ENCODE assay signal across 9 mouse cellular contexts in genomic region chr16:22022122-22022521, GRCm38 (mm10). TPM values are rescaled to one million over a fixed set of nuclear protein-coding genes. Genes with fewer than 3 reads are reported as not detected.
DNase-seq lines count a peak whose midpoint lies in the region; ATAC-seq and TF ChIP-seq lines count a peak whose summit lies in the region.
"Had no signal": no experiment of that assay in that cellular context is flagged by ENCODE, and none has a peak within 500 bp of the region (broad histone marks: within the 10 kb centered on the region; RNA-seq: fewer than 3 reads in every experiment).

No protein-coding gene starts in this region.

- H3K36me3 ChIP-seq in hindbrain, postnatal 0 days (ENCODE audit: insufficient read depth, low read length): peaks cover 42% of the 10 kb centered on the region
- peaks cover 89% of the 10 kb centered on the region for H3K36me3 ChIP-seq in hindbrain, embryonic 13.5 days
- H3K36me3 ChIP-seq in thymus, adult 2 months (ENCODE audit: control insufficient read depth, insufficient read depth, low read length): peaks cover 52% of the 10 kb centered on the region

- no peak overlapping the region for H3K9ac ChIP-seq in hindbrain, postnatal 0 days (replicated peaks; ENCODE audit: low read length)
- no peak overlapping the region for H3K9ac ChIP-seq in hindbrain, embryonic 13.5 days
- H3K9ac ChIP-seq: limb, embryonic 12.5 days had no signal

- no peak overlapping the region for H3K4me2 ChIP-seq in hindbrain, postnatal 0 days (ENCODE audit: low read depth, low read length)
- H3K4me2 ChIP-seq in hindbrain, embryonic 13.5 days: no peak overlapping the region
- H3K4me2 ChIP-seq: limb, embryonic 12.5 days had no signal

- no peak for TF ChIP-seq POLR2A in thymus, adult 2 months (IDR thresholded peaks at IDR 0.05; ENCODE audit: control insufficient read depth, extremely low read depth, insufficient read depth, low read length, poor library complexity)

- 97% methylated on average over 2 of the region's 2 CpGs for WGBS in hindbrain, postnatal 0 days
- 96% methylated on average over 2 of the region's 2 CpGs for WGBS in hindbrain, embryonic 13.5 days
- WGBS in thymus, adult 2 months: 95% methylated on average over 2 of the region's 2 CpGs

- no peaks in the 10 kb centered on the region for H3K4me1 ChIP-seq in hindbrain, postnatal 0 days (ENCODE audit: insufficient read depth, low read length)
- H3K4me1 ChIP-seq in hindbrain, embryonic 13.5 days (replicated peaks): no peaks in the 10 kb centered on the region
- no peaks in the 10 kb centered on the region for H3K4me1 ChIP-seq in thymus, adult 2 months (replicated peaks; ENCODE audit: control insufficient read depth, insufficient read depth, low read length)
- H3K4me1 ChIP-seq: limb, embryonic 12.5 days had no signal

- no peaks in the 10 kb centered on the region for H3K27me3 ChIP-seq in hindbrain, postnatal 0 days (ENCODE audit: insufficient read depth, low read length)
- no peaks in the 10 kb centered on the region for H3K27me3 ChIP-seq in hindbrain, embryonic 13.5 days
- no peaks in the 10 kb centered on the region for H3K27me3 ChIP-seq in thymus, adult 2 months (ENCODE audit: control insufficient read depth, insufficient read depth, low read length)
- H3K27me3 ChIP-seq: limb, embryonic 12.5 days had no signal

- no peak overlapping the region for H3K4me3 ChIP-seq in hindbrain, postnatal 0 days (ENCODE audit: low read length)
- H3K4me3 ChIP-seq in hindbrain, embryonic 13.5 days: no peak overlapping the region
- no peak overlapping the region for H3K4me3 ChIP-seq in thymus, adult 2 months (ENCODE audit: control insufficient read depth, insufficient read depth, low read length)
- H3K4me3 ChIP-seq: limb, embryonic 12.5 days; myocyte had no signal

- ATAC-seq in hindbrain, postnatal 0 days: no peak
- no peak for ATAC-seq in hindbrain, embryonic 13.5 days (ENCODE audit: low FRiP score)
- ATAC-seq in granulocyte monocyte progenitor cell, adult 5-6 weeks (replicated peaks; ENCODE audit: poor library complexity, severe bottlenecking): no peak

- H3K9me3 ChIP-seq in hindbrain, postnatal 0 days (ENCODE audit: low read length): no peaks in the 10 kb centered on the region
- H3K9me3 ChIP-seq in hindbrain, embryonic 13.5 days: peaks cover 5% of the 10 kb centered on the region

- peak; percentile 55 for TF ChIP-seq CTCF in hindbrain, postnatal 0 days (IDR thresholded peaks at IDR 0.05; ENCODE audit: low read depth)
- TF ChIP-seq CTCF in thymus, adult 2 months (IDR thresholded peaks at IDR 0.05; ENCODE audit: borderline replicate concordance, control insufficient read depth, extremely low read depth, insufficient read depth, low read length, poor library complexity): no peak

- no peak overlapping the region for H3K27ac ChIP-seq in hindbrain, postnatal 0 days
- H3K27ac ChIP-seq in hindbrain, embryonic 13.5 days: no peak overlapping the region
- no peak overlapping the region for H3K27ac ChIP-seq in thymus, adult 2 months (ENCODE audit: control insufficient read depth, insufficient read depth, low read length)
- H3K27ac ChIP-seq: limb, embryonic 12.5 days had no signal

- peak; percentile 10 for DNase-seq in hindbrain, postnatal 0 days (ENCODE audit: low spot score)
- peak; percentile 38 for DNase-seq in thymus, adult 2 months
- DNase-seq in thymus, adult 18-20 months: no peak
- DNase-seq in induced T-regulatory cell, adult 2 months (ENCODE audit: low read depth): peak; percentile 65
- DNase-seq in adrenal gland, adult 2 months: no peak

RNA-seq across cellular contexts. Expression of gene Senp2, which starts 12.8 kb away (rescaled TPM):
- 23.4 and 24.1 TPM in 2 replicates for total RNA-seq in hindbrain, postnatal 0 days (2014; rRNA removed)
- polyA plus RNA-seq in hindbrain, postnatal 0 days (2015; fragmentation: Nextera tagmentation; extraction: Ambion mirVana): 43.0 and 46.2 TPM in 2 replicates
- 43.7 and 45.3 TPM in 2 replicates for polyA plus RNA-seq in hindbrain, embryonic 13.5 days (2015; fragmentation: Nextera tagmentation; extraction: Ambion mirVana)
- 19.2 and 21.6 TPM in 2 replicates for polyA plus RNA-seq in thymus, adult 2 months (2012; rRNA removed)
- 37.0 and 40.1 TPM in 2 replicates for total RNA-seq in granulocyte monocyte progenitor cell, adult 5-6 weeks (2014; fragmentation: Nextera tagmentation)
- 30.1 and 44.9 TPM in 2 replicates for total RNA-seq in granulocyte monocyte progenitor cell, adult 5-6 weeks (2017)
- total RNA-seq in adrenal gland, adult 2 months (2021): 10 to 100 TPM; 33.0 to 64.4 TPM
- 3.6 and 3.7 TPM in 2 replicates for polyA plus RNA-seq in adrenal gland, adult 2 months (2012; rRNA removed)

RNA-seq across cellular contexts. Expression of gene Liph, which starts 26.7 kb away (rescaled TPM):
- total RNA-seq in hindbrain, postnatal 0 days (2014; rRNA removed): 0.04 and 0.47 TPM in 2 replicates
- 0.63 and 0.74 TPM in 2 replicates for polyA plus RNA-seq in hindbrain, postnatal 0 days (2015; fragmentation: Nextera tagmentation; extraction: Ambion mirVana)
- polyA plus RNA-seq in hindbrain, embryonic 13.5 days (2015; fragmentation: Nextera tagmentation; extraction: Ambion mirVana): 0.19 and 0.47 TPM in 2 replicates
- polyA plus RNA-seq in thymus, adult 2 months (2012; rRNA removed): 1.9 and 2.7 TPM in 2 replicates
- 0.53 TPM in 1 of 2 replicates, not detected in the other for total RNA-seq in granulocyte monocyte progenitor cell, adult 5-6 weeks (2014; fragmentation: Nextera tagmentation)
- not detected in 2 replicates for total RNA-seq in granulocyte monocyte progenitor cell, adult 5-6 weeks (2017)
- under 1 TPM; 0.26 to 0.79 TPM for total RNA-seq in adrenal gland, adult 2 months (2021)
- polyA plus RNA-seq in adrenal gland, adult 2 months (2012; rRNA removed): 0.03 TPM in 1 of 2 replicates, not detected in the other

Comparison
In these comparisons a context has a peak if more than half of its experiments do, and no peak if none do; other contexts are left out.
1. DNase-seq: peak in hindbrain, postnatal 0 days (single experiment), thymus, adult 2 months (single experiment) and induced T-regulatory cell, adult 2 months (single experiment); none in thymus, adult 18-20 months (0 of 2) and adrenal gland, adult 2 months (single experiment).